Mouse (Mus musculus): Measurements from ENCODE around the gene Trim39.
"Not testable (repeated sequence)": the region's sequence is repeated elsewhere in the genome, so short reads cannot be mapped to it uniquely, and the experiment has no call there.

Gene Trim39

GRCm38 (mm10) chr17:36271586-36272256 is at the start of gene Trim39:
Trim39 (minus strand) TSS chr17:36272247.
- ChIA-PET CTCF (interaction anchor here in 3 of 4 experiments (0.5 to 1.2 kb wide), 6 partner anchors 9 to 565 kb away, joined by 3 to 4 read pairs (median 3); partner anchors contain the start of genes Rpp21 (in 1 of the 3) and Trim26 (in 1 of the 3)), POLR2A (interaction anchor here (0.6 to 5.2 kb wide), 28 partner anchors 8 to 701 kb away, joined by 3 to 42 read pairs (median 4); partner anchors contain the start of genes Rpp21 (in 3 of the 4), Ier3 (in 1 of the 4) and Trim26 (in 1 of the 4))

GRCm38 (mm10) chr17:36315689-36316253 is 43.7 kb upstream of the Trim39 start:
- POLR2A ChIA-PET: interaction anchor here in 3 of 4 experiments (1.0 to 1.6 kb wide), 3 partner anchors 44 to 58 kb away, joined by 4 to 6 read pairs (median 5); partner anchors contain the start of genes Rpp21 (in 1 of the 3) and Trim39 (in 1 of the 3)
- CTCF ChIA-PET: interaction anchor here in 1 of 4 experiments (0.9 kb wide), 1 partner anchor 508 kb away, joined by 3 read pairs; no protein-coding TSS in a partner anchor

- CTCF ChIA-PET: interaction anchor here in 1 of 4 experiments (0.9 kb wide), 1 partner anchor 509 kb away, joined by 3 read pairs; no protein-coding TSS in a partner anchor
- POLR2A ChIA-PET: interaction anchor here in 3 of 4 experiments (0.8 to 1.6 kb wide), 4 partner anchors 10 to 58 kb away, joined by 3 to 6 read pairs (median 4); partner anchors contain the start of genes Rpp21 (in 1 of the 3) and Trim39 (in 1 of the 3)
Measured at GRCm38 (mm10) chr17:36315041-36315688, 43.1 kb upstream of the Trim39 start.

- CTCF ChIA-PET: no interaction called here
- POLR2A ChIA-PET: interaction anchor here in 3 of 4 experiments (0.7 to 1.6 kb wide), 4 partner anchors 10 to 427 kb away, joined by 3 to 6 read pairs (median 4); partner anchors contain the start of gene Trim39 (in 1 of the 3)
Measured at GRCm38 (mm10) chr17:36314511-36314910, 42.5 kb upstream of the Trim39 start.

GRCm38 (mm10) chr17:36309293-36309692 is 37.2 kb upstream of the Trim39 start:
- ChIA-PET POLR2A (no interaction called here), CTCF (interaction anchor here in 2 of 4 experiments (0.7 to 2.2 kb wide), 8 partner anchors 10 to 515 kb away, joined by 3 to 8 read pairs (median 4); no protein-coding TSS in a partner anchor)

GRCm38 (mm10) chr17:36308855-36309254 is 36.8 kb upstream of the Trim39 start:
- POLR2A ChIA-PET: not testable (repeated sequence)

GRCm38 (mm10) chr17:36286390-36286789 is 14.3 kb upstream of the Trim39 start, which contains the start of gene H2-M10.2:
H2-M10.2 (minus strand) TSS chr17:36286490.
- POLR2A ChIA-PET: no interaction called here
- CTCF ChIA-PET: no interaction called here

More at GRCm38 (mm10) chr17:36308855-36309254, 36.8 kb upstream of the Trim39 start:
- CTCF ChIA-PET: interaction anchor here in 2 of 4 experiments (0.5 to 2.2 kb wide), 13 partner anchors 11 to 895 kb away, joined by 3 to 8 read pairs (median 3); no protein-coding TSS in a partner anchor

- ChIA-PET CTCF (interaction anchor here in 1 of 4 experiments (1.1 kb wide), 1 partner anchor 288 kb away, joined by 4 read pairs; no protein-coding TSS in a partner anchor), POLR2A (interaction anchor here in 2 of 4 experiments (1.2 to 3.5 kb wide), 5 partner anchors 8 to 46 kb away, joined by 3 to 8 read pairs (median 4); partner anchors contain the start of gene Trim39 (in 1 of the 2))
Measured at GRCm38 (mm10) chr17:36281521-36282245, 9.6 kb upstream of the Trim39 start.

- CTCF ChIA-PET: interaction anchor here in 2 of 4 experiments (0.6 to 3.2 kb wide), 3 partner anchors 9 to 277 kb away, joined by 3 to 18 read pairs (median 3); no protein-coding TSS in a partner anchor
- POLR2A ChIA-PET: interaction anchor here in 2 of 4 experiments (0.6 to 3.6 kb wide), 6 partner anchors 17 to 74 kb away, joined by 3 to 15 read pairs (median 4); partner anchors contain the start of gene Rpp21 (in 1 of the 2)
Measured at GRCm38 (mm10) chr17:36274776-36275175, 2.7 kb upstream of the Trim39 start.

- CTCF ChIA-PET: interaction anchor here in 1 of 4 experiments (0.7 kb wide), 1 partner anchor 17 kb away, joined by 3 read pairs; no protein-coding TSS in a partner anchor
- POLR2A ChIA-PET: interaction anchor here in 2 of 4 experiments (0.6 to 2.0 kb wide), 4 partner anchors 9 to 55 kb away, joined by 3 to 4 read pairs (median 3); no protein-coding TSS in a partner anchor
Measured at GRCm38 (mm10) chr17:36273796-36274195, 1.7 kb upstream of the Trim39 start.

- CTCF ChIA-PET: interaction anchor here in 3 of 4 experiments (0.6 to 1.1 kb wide), 3 partner anchors 15 to 810 kb away, joined by 3 to 6 read pairs (median 4); partner anchors contain the start of genes Rpp21 (in 1 of the 3) and Trim26 (in 1 of the 3)
Measured at GRCm38 (mm10) chr17:36272643-36273366, 758 bp upstream of the Trim39 start.

GRCm38 (mm10) chr17:36270956-36271585 is 976 bp downstream of the Trim39 start:
- POLR2A ChIA-PET: interaction anchor here (0.8 to 5.2 kb wide), 21 partner anchors 7 to 702 kb away, joined by 3 to 42 read pairs (median 5); partner anchors contain the start of genes Rpp21 (in 3 of the 4), Ier3 (in 1 of the 4) and Trim26 (in 1 of the 4)
- CTCF ChIA-PET: interaction anchor here in 2 of 4 experiments (1.2 kb wide), 2 partner anchors 14 to 36 kb away, joined by 3 read pairs; no protein-coding TSS in a partner anchor

More at GRCm38 (mm10) chr17:36272643-36273366, 758 bp upstream of the Trim39 start:
- POLR2A ChIA-PET: interaction anchor here in 3 of 4 experiments (0.8 to 5.2 kb wide), 14 partner anchors 9 to 189 kb away, joined by 3 to 42 read pairs (median 4); partner anchors contain the start of gene Rpp21 (in 2 of the 3)

GRCm38 (mm10) chr17:36265834-36266233 is 6.2 kb downstream of the Trim39 start:
- POLR2A ChIA-PET: interaction anchor here in 3 of 4 experiments (0.9 to 1.6 kb wide), 7 partner anchors 8 to 22 kb away, joined by 3 to 6 read pairs (median 5); partner anchors contain the start of gene Rpp21 (in 2 of the 3)
- CTCF ChIA-PET: interaction anchor here in 3 of 4 experiments (0.6 to 2.9 kb wide), 11 partner anchors 8 to 268 kb away, joined by 3 to 18 read pairs (median 4); partner anchors contain the start of gene Rpp21 (in 2 of the 3)

- POLR2A ChIA-PET: interaction anchor here in 2 of 4 experiments (0.9 to 1.6 kb wide), 4 partner anchors 8 to 11 kb away, joined by 3 to 6 read pairs (median 4); partner anchors contain the start of gene Trim39 (in 1 of the 2)
- CTCF ChIA-PET: interaction anchor here in 2 of 4 experiments (0.6 to 2.9 kb wide), 2 partner anchors 12 to 729 kb away, joined by 3 to 18 read pairs; no protein-coding TSS in a partner anchor
Measured at GRCm38 (mm10) chr17:36264273-36264925, 7.6 kb downstream of the Trim39 start.

Data from embryonic stem cell, embryonic (primary cell).